Mouse (Mus musculus) cerebellum, adult 2 months (tissue): ENCODE results near the gene Rere.

Experiments used
- CTCF ChIP-seq: fragments of 200-500 bp; IDR thresholded peaks from 2 replicates; pipeline ENCODE4 v1.5.1; 2011; ENCODE audit warnings: low read depth, mild to moderate bottlenecking, control low read depth, low read length, moderate library complexity, borderline replicate concordance; ENCODE audit not compliant: insufficient read depth
- POLR2A ChIP-seq: fragments of 200-500 bp; IDR thresholded peaks from 2 replicates; pipeline ENCODE4 v1.6.1; 2011; ENCODE audit warnings: low read length, control low read depth, borderline replicate concordance; ENCODE audit not compliant: insufficient read depth

- TF ChIP-seq POLR2A (no peak), CTCF (no peak)
Measured at GRCm38 (mm10) chr4:150528846-150529245, 247.4 kb downstream of the Rere start.
